ENCODE assay signal across 19 mouse cellular contexts in genomic region chr8:92063333-92063732, GRCm38 (mm10).
DNase-seq lines count a peak whose midpoint lies in the region; ATAC-seq and TF ChIP-seq lines count a peak whose summit lies in the region.
"Had no signal": no experiment of that assay in that cellular context is flagged by ENCODE, and none has a peak within 500 bp of the region (broad histone marks: within the 10 kb centered on the region; RNA-seq: fewer than 3 reads in every experiment).

No protein-coding gene starts in this region.

- H3K9ac ChIP-seq in intestine, postnatal 0 days (ENCODE audit: low read depth, low read length), result no peak overlapping the region
- H3K9ac ChIP-seq in intestine, embryonic 16.5 days (ENCODE audit: low read depth, low read length), result no peak overlapping the region
- H3K9ac ChIP-seq in midbrain, embryonic 15.5 days, result no peak overlapping the region
- H3K9ac ChIP-seq in liver, embryonic 14.5 days (replicated peaks), result no peak overlapping the region
- H3K9ac ChIP-seq: embryonic facial prominence, embryonic 13.5 days; intestine, embryonic 15.5 days; limb, embryonic 13.5 days; neural tube, embryonic 12.5 days had no signal

- 67% methylated on average over 4 of the region's 4 CpGs for WGBS in intestine, postnatal 0 days
- 74% methylated on average over 4 of the region's 4 CpGs for WGBS in intestine, embryonic 16.5 days
- WGBS in midbrain, embryonic 10.5 days, result 64% methylated on average over 4 of the region's 4 CpGs
- 78% methylated on average over 4 of the region's 4 CpGs for WGBS in midbrain, embryonic 15.5 days
- WGBS in liver, embryonic 14.5 days (ENCODE audit: insufficient replicate concordance), result 34% methylated on average over 4 of the region's 4 CpGs

- H3K4me2 ChIP-seq in intestine, postnatal 0 days (replicated peaks; ENCODE audit: low read depth), result no peak overlapping the region
- no peak overlapping the region for H3K4me2 ChIP-seq in intestine, embryonic 16.5 days (ENCODE audit: low read depth, low read length)
- H3K4me2 ChIP-seq in midbrain, embryonic 15.5 days, result no peak overlapping the region
- no peak overlapping the region for H3K4me2 ChIP-seq in liver, embryonic 14.5 days (ENCODE audit: low read depth)
- H3K4me2 ChIP-seq: embryonic facial prominence, embryonic 13.5 days; intestine, embryonic 15.5 days; limb, embryonic 13.5 days; neural tube, embryonic 12.5 days had no signal

- no peaks in the 10 kb centered on the region; the same call in 1 of the 2 replicates for H3K27me3 ChIP-seq in intestine, postnatal 0 days (replicated peaks; ENCODE audit: control insufficient read depth, insufficient read depth, low read length)
- peaks cover 3% of the 10 kb centered on the region; the same call in 1 of the 2 replicates for H3K27me3 ChIP-seq in intestine, embryonic 16.5 days (replicated peaks; ENCODE audit: control insufficient read depth, insufficient read depth, low read length)
- H3K27me3 ChIP-seq in midbrain, embryonic 10.5 days (ENCODE audit: low read depth, poor library complexity, severe bottlenecking), result peaks cover 88% of the 10 kb centered on the region
- peaks cover 35% of the 10 kb centered on the region for H3K27me3 ChIP-seq in midbrain, embryonic 15.5 days (replicated peaks)
- H3K27me3 ChIP-seq in liver, embryonic 14.5 days (ENCODE audit: control insufficient read depth, insufficient read depth, low read length), result no peaks in the 10 kb centered on the region; the same call in 1 of the 2 replicates
- H3K27me3 ChIP-seq: intestine, embryonic 15.5 days had no signal

- DNase-seq in midbrain, embryonic 10.5 days (ENCODE audit: low spot score), result peak; percentile 20
- DNase-seq in R1 (ENCODE audit: low read depth, low spot score), result peak; percentile 21
- no peak for DNase-seq in liver, embryonic 14.5 days (ENCODE audit: low read depth in 3 of 3, low spot score in 3 of 3)
- DNase-seq in ovary, postnatal 10 days (ENCODE audit: low spot score), result no peak
- DNase-seq in adrenal gland, postnatal 14 days, result no peak
- DNase-seq: adrenal gland, adult 2 months; cerebellum, adult 11 months; kidney, postnatal 4 days; lung, postnatal 4 days had no signal

- no peak for ATAC-seq in intestine, postnatal 0 days
- ATAC-seq in intestine, embryonic 16.5 days, result no peak
- ATAC-seq in midbrain, embryonic 15.5 days (replicated peaks), result no peak
- ATAC-seq in liver, embryonic 14.5 days (ENCODE audit: insufficient read depth), result no peak
- ATAC-seq: intestine, embryonic 15.5 days; midbrain, embryonic 16.5 days had no signal

- H3K4me1 ChIP-seq in intestine, postnatal 0 days (replicated peaks; ENCODE audit: control insufficient read depth, insufficient read depth, low read length), result no peaks in the 10 kb centered on the region
- H3K4me1 ChIP-seq in intestine, embryonic 16.5 days (ENCODE audit: control insufficient read depth, insufficient read depth, low read length), result no peaks in the 10 kb centered on the region; the same call in 1 of the 2 replicates
- H3K4me1 ChIP-seq in midbrain, embryonic 10.5 days, result peaks cover 82% of the 10 kb centered on the region
- peaks cover 21% of the 10 kb centered on the region; the same call in 1 of the 2 replicates for H3K4me1 ChIP-seq in midbrain, embryonic 15.5 days
- no peaks in the 10 kb centered on the region for H3K4me1 ChIP-seq in liver, embryonic 14.5 days (replicated peaks; ENCODE audit: control insufficient read depth in 2 of 2, insufficient read depth in 2 of 2, low read length in 1 of 2)

- H3K27ac ChIP-seq in intestine, postnatal 0 days (ENCODE audit: low read depth, low read length), result no peak overlapping the region
- no peak overlapping the region for H3K27ac ChIP-seq in intestine, embryonic 16.5 days (ENCODE audit: low read length)
- H3K27ac ChIP-seq in midbrain, embryonic 10.5 days (replicated peaks), result peak overlapping the region; percentile 77
- H3K27ac ChIP-seq in midbrain, embryonic 15.5 days, result no peak overlapping the region
- H3K27ac ChIP-seq in liver, embryonic 14.5 days, result no peak overlapping the region
- H3K27ac ChIP-seq: embryonic facial prominence, embryonic 13.5 days; forebrain, embryonic 10.5 days; intestine, embryonic 15.5 days; limb, embryonic 13.5 days; neural tube, embryonic 12.5 days had no signal

- no peak for TF ChIP-seq EP300 in liver, embryonic 14.5 days (IDR thresholded peaks at IDR 0.05; ENCODE audit: low read depth)

- peak; percentile 37 for TF ChIP-seq CTCF in intestine, postnatal 0 days (IDR thresholded peaks at IDR 0.05; ENCODE audit: low read depth)
- peak; percentile 60 for TF ChIP-seq CTCF in liver, embryonic 14.5 days (IDR thresholded peaks at IDR 0.05; ENCODE audit: low read depth)

- H3K36me3 ChIP-seq in intestine, postnatal 0 days (ENCODE audit: control insufficient read depth, insufficient read depth), result no peaks in the 10 kb centered on the region
- no peaks in the 10 kb centered on the region for H3K36me3 ChIP-seq in intestine, embryonic 16.5 days (ENCODE audit: control insufficient read depth, insufficient read depth, low read length)
- H3K36me3 ChIP-seq in midbrain, embryonic 10.5 days, result no peaks in the 10 kb centered on the region
- no peaks in the 10 kb centered on the region for H3K36me3 ChIP-seq in midbrain, embryonic 15.5 days (replicated peaks)
- no peaks in the 10 kb centered on the region for H3K36me3 ChIP-seq in liver, embryonic 14.5 days (replicated peaks; ENCODE audit: control insufficient read depth, insufficient read depth, low read depth)
- H3K36me3 ChIP-seq: embryonic facial prominence, embryonic 13.5 days; forebrain, embryonic 10.5 days; hindbrain, embryonic 10.5 days; intestine, embryonic 15.5 days; limb, embryonic 13.5 days; neural tube, embryonic 12.5 days had no signal

- no peak overlapping the region for H3K4me3 ChIP-seq in intestine, postnatal 0 days (ENCODE audit: low read depth, low read length)
- H3K4me3 ChIP-seq in intestine, embryonic 16.5 days (ENCODE audit: low read length), result no peak overlapping the region
- no peak overlapping the region for H3K4me3 ChIP-seq in midbrain, embryonic 10.5 days
- no peak overlapping the region for H3K4me3 ChIP-seq in midbrain, embryonic 15.5 days
- no peak overlapping the region for H3K4me3 ChIP-seq in liver, embryonic 14.5 days (ENCODE audit: insufficient read depth in 1 of 2, low read depth in 2 of 2, low read length in 2 of 2)
- H3K4me3 ChIP-seq: embryonic facial prominence, embryonic 13.5 days; forebrain, embryonic 10.5 days; hindbrain, embryonic 10.5 days; intestine, embryonic 15.5 days; limb, embryonic 13.5 days; neural tube, embryonic 12.5 days had no signal

- H3K9me3 ChIP-seq in intestine, postnatal 0 days (ENCODE audit: control insufficient read depth), result no peaks in the 10 kb centered on the region
- H3K9me3 ChIP-seq in intestine, embryonic 16.5 days (ENCODE audit: control insufficient read depth, low read length), result no peaks in the 10 kb centered on the region; the same call in 1 of the 2 replicates
- H3K9me3 ChIP-seq in midbrain, embryonic 10.5 days (replicated peaks), result no peaks in the 10 kb centered on the region
- no peaks in the 10 kb centered on the region for H3K9me3 ChIP-seq in midbrain, embryonic 15.5 days
- H3K9me3 ChIP-seq in liver, embryonic 14.5 days (ENCODE audit: control insufficient read depth, low read length), result no peaks in the 10 kb centered on the region
- H3K9me3 ChIP-seq: embryonic facial prominence, embryonic 13.5 days; forebrain, embryonic 10.5 days; hindbrain, embryonic 10.5 days; intestine, embryonic 15.5 days; limb, embryonic 13.5 days; neural tube, embryonic 12.5 days had no signal

Comparison
In these comparisons a context has a peak if more than half of its experiments do, and no peak if none do; other contexts are left out.
1. DNase-seq: peak in midbrain, embryonic 10.5 days (single experiment) and R1 (single experiment); none in liver, embryonic 14.5 days (0 of 3), ovary, postnatal 10 days (single experiment) and adrenal gland, postnatal 14 days (single experiment).